ENCODE assay signal across 9 mouse cellular contexts in the genomic region with DNA sequence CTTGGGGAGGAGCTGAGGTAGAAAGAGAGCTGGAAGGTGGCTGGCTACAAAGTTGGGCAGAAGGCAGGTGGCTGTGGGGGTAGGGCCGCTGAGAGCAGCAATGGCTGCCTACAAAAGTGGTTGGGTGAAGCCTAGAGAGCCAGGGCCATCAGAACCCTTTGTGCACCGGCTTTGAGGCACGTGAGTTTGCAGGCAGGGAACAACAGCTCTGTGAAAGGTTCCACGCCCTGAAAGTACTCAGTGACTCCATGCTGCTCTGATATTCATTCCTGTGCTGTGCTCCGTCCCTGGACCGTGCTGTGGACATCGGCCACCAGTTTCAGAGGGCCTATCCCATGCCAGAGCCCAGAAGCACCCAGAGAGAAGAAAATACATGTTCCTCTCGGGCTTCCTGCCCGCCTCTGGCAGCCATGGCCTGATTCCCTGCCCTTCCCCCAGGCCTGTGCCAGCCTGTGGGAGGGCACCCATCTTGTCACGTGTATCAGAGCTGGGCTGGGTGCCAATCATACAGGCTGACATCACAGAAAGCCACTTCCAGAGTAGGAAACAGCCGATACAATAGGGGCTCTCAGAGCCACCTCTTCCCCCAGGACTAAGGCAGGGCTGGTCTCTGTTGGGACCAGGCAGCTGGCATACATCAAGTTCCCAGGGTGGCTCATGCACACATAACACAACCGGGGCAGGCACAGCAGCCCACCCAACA.
DNase-seq lines count a peak whose midpoint lies in the region; ATAC-seq and TF ChIP-seq lines count a peak whose summit lies in the region.
"Had no signal": no experiment of that assay in that cellular context is flagged by ENCODE, and none has a peak within 500 bp of the region (broad histone marks: within the 10 kb centered on the region; RNA-seq: fewer than 3 reads in every experiment).

No protein-coding gene starts in this region.

- DNase-seq in Muller cell, postnatal 12 days (ENCODE audit: inconsistent ontology term): peak; percentile 83
- peak; percentile 47 for DNase-seq in cerebellum, adult 11 months
- DNase-seq in gastrocnemius, adult 18-20 months (ENCODE audit: low spot score): peak; percentile 14
- DNase-seq in left cerebral cortex, adult 11 months (ENCODE audit: low spot score): peak; percentile 92
- DNase-seq in midbrain, postnatal 0 days (ENCODE audit: low spot score): peak; percentile 96
- peak; percentile 32 for DNase-seq in urinary bladder, postnatal 10 days (ENCODE audit: low spot score)

- no peaks in the 10 kb centered on the region; the same call in 1 of the 2 replicates for H3K27me3 ChIP-seq in hindbrain, embryonic 16.5 days (replicated peaks; ENCODE audit: control insufficient read depth, insufficient read depth, low read length)
- H3K27me3 ChIP-seq in midbrain, postnatal 0 days (ENCODE audit: insufficient read depth, low read length): no peaks in the 10 kb centered on the region

- H3K4me2 ChIP-seq in hindbrain, embryonic 16.5 days (ENCODE audit: low read length): 0 out of 2 replicates have a peak overlapping the region, but pooled peaks have one; percentile 2
- H3K4me2 ChIP-seq in midbrain, postnatal 0 days (ENCODE audit: low read depth, low read length, poor library complexity, severe bottlenecking): no peak overlapping the region
- H3K4me2 ChIP-seq: limb, embryonic 12.5 days had no signal

- no peaks in the 10 kb centered on the region for H3K36me3 ChIP-seq in hindbrain, embryonic 16.5 days (ENCODE audit: control insufficient read depth, insufficient read depth, low read length)
- H3K36me3 ChIP-seq in midbrain, postnatal 0 days (ENCODE audit: insufficient read depth, low read length): no peaks in the 10 kb centered on the region
- H3K36me3 ChIP-seq: limb, embryonic 12.5 days had no signal

- peaks cover 20% of the 10 kb centered on the region for H3K4me1 ChIP-seq in hindbrain, embryonic 16.5 days (ENCODE audit: control insufficient read depth, insufficient read depth, low read depth, low read length)
- peaks cover 2% of the 10 kb centered on the region; the same call in 1 of the 2 replicates for H3K4me1 ChIP-seq in midbrain, postnatal 0 days (ENCODE audit: insufficient read depth, low read length)

- peak overlapping the region; percentile 77 for H3K27ac ChIP-seq in hindbrain, embryonic 16.5 days (ENCODE audit: low read depth, low read length)
- H3K27ac ChIP-seq in midbrain, postnatal 0 days (ENCODE audit: low read depth, low read length): no peak overlapping the region
- H3K27ac ChIP-seq: limb, embryonic 12.5 days had no signal

- no peak for TF ChIP-seq CTCF in midbrain, postnatal 0 days (IDR thresholded peaks at IDR 0.05)

- H3K4me3 ChIP-seq in hindbrain, embryonic 16.5 days (ENCODE audit: low read length): no peak overlapping the region
- H3K4me3 ChIP-seq in midbrain, postnatal 0 days (ENCODE audit: low read depth, low read length): no peak overlapping the region
- H3K4me3 ChIP-seq: limb, embryonic 12.5 days had no signal

- WGBS in hindbrain, embryonic 16.5 days: 49% methylated on average over 12 of the region's 12 CpGs
- 63% methylated on average over 12 of the region's 12 CpGs for WGBS in midbrain, postnatal 0 days

- H3K9me3 ChIP-seq in hindbrain, embryonic 16.5 days (ENCODE audit: control insufficient read depth, low read length): no peaks in the 10 kb centered on the region
- H3K9me3 ChIP-seq in midbrain, postnatal 0 days (ENCODE audit: low read length): no peaks in the 10 kb centered on the region
- H3K9me3 ChIP-seq: limb, embryonic 12.5 days had no signal

- peak; percentile 89 for ATAC-seq in hindbrain, embryonic 16.5 days
- peak; percentile 86 for ATAC-seq in midbrain, postnatal 0 days (ENCODE audit: low FRiP score)
- no peak for ATAC-seq in inflammation-experienced regulatory T-cells, adult 6 months

- H3K9ac ChIP-seq in hindbrain, embryonic 16.5 days (ENCODE audit: low read depth, low read length): 0 out of 2 replicates have a peak overlapping the region, but pooled peaks have one; percentile 15
- 0 out of 2 replicates have a peak overlapping the region, but pooled peaks have one; percentile 4 for H3K9ac ChIP-seq in midbrain, postnatal 0 days (replicated peaks; ENCODE audit: low read length, poor library complexity, severe bottlenecking)
- H3K9ac ChIP-seq: limb, embryonic 12.5 days had no signal

Comparison
In these comparisons a context has a peak if more than half of its experiments do, and no peak if none do; other contexts are left out.
1. DNase-seq: peak in every context shown above with its lines; median percentile 96 in midbrain, postnatal 0 days; 92 in left cerebral cortex, adult 11 months; 83 in Muller cell, postnatal 12 days; 47 in cerebellum, adult 11 months; 32 in urinary bladder, postnatal 10 days; 14 in gastrocnemius, adult 18-20 months.